Mouse (Mus musculus): ENCODE results near the gene Chchd1. TPM values are rescaled to one million over a fixed set of nuclear protein-coding genes. Genes with fewer than 3 reads are reported as not detected.

Chchd1 gene
- total RNA-seq, 2 experiments from 2014 or later = 76.1 to 88.5 TPM

Small RNAs within 50 kb of the gene (microRNA-seq; reads per million reads assigned to microRNA genes)
- 0.79 reads per million for gene Mir6946

Other genes with a start within 250 kb of the Chchd1 start
- gene Anxa7, start 222.9 kb upstream of the Chchd1 start, total RNA-seq (2021) = 10 to 100 TPM; 81.0 to 81.8 TPM
- gene Mss51, start 206.1 kb upstream of the Chchd1 start, total RNA-seq (2021) = 1 to 10 TPM; 2.2 to 2.6 TPM
- gene Ppp3cb, start 156.4 kb upstream of the Chchd1 start, total RNA-seq (2021) = 10 to 100 TPM; 87.7 to 95.3 TPM
- gene Usp54, start 61.9 kb upstream of the Chchd1 start, total RNA-seq (2021) = 10 to 100 TPM; 20.0 to 20.4 TPM
- 10 to 100 TPM; 11.0 to 25.8 TPM for gene Myoz1, start 46.5 kb upstream of the Chchd1 start, total RNA-seq (2021)
- 10 to 100 TPM in 1 of 2 experiments, 1 to 10 TPM in 1; 3.6 to 11.8 TPM for gene Synpo2l, start 34.7 kb upstream of the Chchd1 start, total RNA-seq (2021)
- 100 to 1,000 TPM; 137 to 140 TPM for gene Sec24c, start 28.7 kb upstream of the Chchd1 start, total RNA-seq (2021)
- 10 to 100 TPM; 25.9 to 26.1 TPM for gene Fut11, start 8.0 kb upstream of the Chchd1 start, total RNA-seq (2021)
- 100 to 1,000 TPM; 136 to 151 TPM for gene Zswim8, start 4.5 kb downstream of the Chchd1 start, total RNA-seq (2021)
- 10 to 100 TPM; 46.4 to 49.0 TPM for gene Ndst2, start 31.6 kb downstream of the Chchd1 start, total RNA-seq (2021)
- gene Camk2g, start 91.1 kb downstream of the Chchd1 start, total RNA-seq (2021) = 10 to 100 TPM; 77.3 to 87.2 TPM
- 10 to 100 TPM; 19.8 to 36.6 TPM for gene Plau, start 133.7 kb downstream of the Chchd1 start, total RNA-seq (2021)
- gene Vcl, start 226.4 kb downstream of the Chchd1 start, total RNA-seq (2021) = 10 to 100 TPM; 86.9 to 90.2 TPM

Measured in adrenal gland, postnatal 4 days (tissue).